Mouse (Mus musculus) CH12.LX (cell line): ENCODE data around the gene Olfr691.

Experiments
- CTCF ChIP-seq, 2 experiments: IDR thresholded peaks in 1 of 2; conservative IDR thresholded peaks in 1 of 2; 2 replicates each; pipeline ENCODE4 v1.5.1; 2011 to 2012; ENCODE audit warnings: low read depth in 2 of 2, low read length in 2 of 2, improper control_type of control experiment in 1 of 2, inconsistent platforms in 1 of 2, mild to moderate bottlenecking in 1 of 2, moderate library complexity in 1 of 2
- HCFC1 ChIP-seq: IDR thresholded peaks from 2 replicates; pipeline ENCODE4 v1.6.1; 2012; ENCODE audit warnings: low read depth, mild to moderate bottlenecking, inconsistent platforms, low read length, improper control_type of control experiment

DNA sequence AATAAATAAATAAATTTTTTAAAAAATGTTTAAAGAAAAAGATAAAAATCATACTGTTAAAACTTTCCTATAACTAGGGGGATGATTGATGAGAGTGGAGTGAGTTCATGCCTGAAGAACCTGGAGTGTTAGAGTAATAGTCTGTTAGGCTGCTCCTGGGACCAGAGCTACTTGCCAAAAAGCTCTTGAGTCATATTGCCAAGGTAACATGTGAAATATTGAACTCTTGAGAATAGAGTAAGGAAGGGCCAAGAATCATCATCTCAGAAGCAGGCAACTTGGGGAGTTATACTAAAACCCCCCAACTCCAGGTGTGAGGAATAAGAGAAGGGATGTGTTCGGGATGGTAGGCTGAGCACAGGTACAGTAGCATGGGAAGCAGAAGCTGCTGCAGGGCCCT lies 31.2 kb downstream of the Olfr691 start, which contains the start of gene Olfr689:
- TF ChIP-seq CTCF (conservative IDR thresholded peaks at IDR 0.05 in 1 of 2, IDR thresholded peaks at IDR 0.05 in 1 of 2; ENCODE audit: low read depth in 2 of 2, low read length in 2 of 2) = no peak
- no peak for TF ChIP-seq HCFC1
